In the genomic region with DNA sequence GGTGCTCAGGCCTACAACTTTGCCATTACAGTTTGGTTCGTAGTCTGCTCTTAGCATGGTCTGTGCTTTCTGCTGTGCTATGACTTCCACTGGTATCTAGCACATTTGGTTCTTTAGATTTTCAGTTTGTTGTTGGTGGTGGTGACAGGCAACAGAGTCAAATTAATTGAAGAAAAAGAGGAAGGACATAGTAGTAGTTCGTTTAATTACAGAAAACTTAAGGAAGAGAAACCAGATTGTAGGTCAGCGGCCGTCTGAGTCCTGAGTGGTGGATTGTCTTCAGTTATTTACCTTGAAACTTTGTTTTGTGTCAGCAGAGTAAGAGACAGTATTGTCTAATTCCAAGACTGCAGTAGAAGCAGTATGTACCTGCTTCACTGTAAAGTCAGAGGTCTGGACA, we compare ENCODE assay signal across 15 mouse cellular contexts.
"Had no signal": no experiment of that assay in that cellular context is flagged by ENCODE, and none has a peak within 500 bp of the region (broad histone marks: within the 10 kb centered on the region; RNA-seq: fewer than 3 reads in every experiment).

No protein-coding gene starts in this region.

- H3K4me2 ChIP-seq: liver, embryonic 13.5 days; neural tube, embryonic 12.5 days; neural tube, embryonic 15.5 days had no signal

- H3K27me3 ChIP-seq: liver, embryonic 13.5 days; megakaryocyte, embryonic 14.5 days; neural tube, embryonic 12.5 days; neural tube, embryonic 15.5 days had no signal

- H3K4me3 ChIP-seq: liver, embryonic 13.5 days; megakaryocyte, embryonic 14.5 days; midbrain, embryonic 10.5 days; neural tube, embryonic 12.5 days; neural tube, embryonic 15.5 days had no signal

- H3K36me3 ChIP-seq: neural tube, embryonic 12.5 days; neural tube, embryonic 15.5 days had no signal

- ATAC-seq: intestine, postnatal 0 days had no signal

- H3K9me3 ChIP-seq: liver, embryonic 13.5 days; megakaryocyte, embryonic 14.5 days; neural tube, embryonic 15.5 days had no signal

- H3K27ac ChIP-seq: kidney, postnatal 0 days; liver, embryonic 13.5 days; midbrain, embryonic 10.5 days; neural tube, embryonic 12.5 days; neural tube, embryonic 15.5 days had no signal

- DNase-seq: kidney, adult 2 months; kidney, postnatal 25 days; liver, embryonic 13.5 days; lung, adult 2 months; lung, postnatal 14 days; lung, postnatal 4 days; midbrain, embryonic 14.5 days; thymus, adult 2 months; thymus, postnatal 25 days had no signal

- H3K9ac ChIP-seq: liver, embryonic 13.5 days; neural tube, embryonic 12.5 days; neural tube, embryonic 15.5 days had no signal
